Mouse (Mus musculus): ENCODE results near the gene 9030025P20Rik.
A peak's percentile ranks its signal among the peaks of the same experiment; 100 is the strongest.
"Not testable (repeated sequence)": the region's sequence is repeated elsewhere in the genome, so short reads cannot be mapped to it uniquely, and the experiment has no call there.

The 9030025P20Rik gene

GRCm38 (mm10) chr17:14990116-14990702 lies 11.9 kb downstream of the 9030025P20Rik start:
- peak in 1 of 2 experiments; percentile 0 for DNase-seq (ENCODE audit: low spot score in 2 of 2)

- DNase-seq (ENCODE audit: low spot score in 2 of 2) = not testable (repeated sequence)
Measured at GRCm38 (mm10) chr17:14992522-14993138, 14.4 kb downstream of the 9030025P20Rik start.

GRCm38 (mm10) chr17:14993139-14993832 lies 15.0 kb downstream of the 9030025P20Rik start:
- not testable (repeated sequence) for DNase-seq (ENCODE audit: low spot score in 2 of 2)

DNA sequence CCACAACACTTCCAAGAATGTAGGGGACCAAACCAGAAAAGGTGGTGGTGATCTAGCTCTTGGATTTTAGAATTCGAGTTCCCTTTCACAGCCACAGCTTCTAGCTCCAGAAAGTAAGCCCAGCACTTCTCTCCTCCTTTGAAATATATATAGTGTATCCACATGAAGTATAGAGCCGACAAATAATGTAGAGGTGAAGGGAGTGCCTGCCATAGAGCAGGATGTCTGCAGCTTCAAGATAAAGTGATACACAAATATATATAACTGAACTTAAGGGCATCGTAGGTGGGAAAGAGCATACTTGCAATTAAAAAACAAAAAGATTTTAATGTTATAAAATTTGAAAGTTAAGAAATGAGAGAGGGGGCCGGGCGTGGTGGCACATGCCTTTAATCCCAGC lies 15.9 kb downstream of the 9030025P20Rik start:
- not testable (repeated sequence) for DNase-seq (ENCODE audit: low spot score in 2 of 2)

- not testable (repeated sequence) for DNase-seq (ENCODE audit: low spot score in 2 of 2)
Measured at GRCm38 (mm10) chr17:15000047-15000446, 21.8 kb downstream of the 9030025P20Rik start.

DNA sequence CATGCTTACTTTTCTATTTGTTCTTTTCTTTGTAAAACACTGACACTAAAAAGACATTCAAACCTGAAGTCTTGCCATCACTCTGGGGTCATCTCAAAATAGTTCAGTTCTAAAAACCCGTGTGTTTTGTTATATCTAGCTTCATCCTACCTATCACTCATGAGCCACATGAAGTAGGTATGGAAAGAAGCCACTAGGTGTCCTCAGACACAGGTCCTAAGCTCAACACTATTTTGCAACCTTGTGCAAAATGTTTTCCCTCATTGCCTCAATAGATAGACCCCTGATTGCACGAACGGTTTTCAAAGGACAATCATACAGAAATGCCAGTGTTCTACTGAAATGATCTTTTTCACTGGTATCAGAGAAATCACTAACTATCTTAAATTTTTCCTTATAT lies 30.8 kb downstream of the 9030025P20Rik start:
- DNase-seq (ENCODE audit: low spot score in 2 of 2) = not testable (repeated sequence)

DNA sequence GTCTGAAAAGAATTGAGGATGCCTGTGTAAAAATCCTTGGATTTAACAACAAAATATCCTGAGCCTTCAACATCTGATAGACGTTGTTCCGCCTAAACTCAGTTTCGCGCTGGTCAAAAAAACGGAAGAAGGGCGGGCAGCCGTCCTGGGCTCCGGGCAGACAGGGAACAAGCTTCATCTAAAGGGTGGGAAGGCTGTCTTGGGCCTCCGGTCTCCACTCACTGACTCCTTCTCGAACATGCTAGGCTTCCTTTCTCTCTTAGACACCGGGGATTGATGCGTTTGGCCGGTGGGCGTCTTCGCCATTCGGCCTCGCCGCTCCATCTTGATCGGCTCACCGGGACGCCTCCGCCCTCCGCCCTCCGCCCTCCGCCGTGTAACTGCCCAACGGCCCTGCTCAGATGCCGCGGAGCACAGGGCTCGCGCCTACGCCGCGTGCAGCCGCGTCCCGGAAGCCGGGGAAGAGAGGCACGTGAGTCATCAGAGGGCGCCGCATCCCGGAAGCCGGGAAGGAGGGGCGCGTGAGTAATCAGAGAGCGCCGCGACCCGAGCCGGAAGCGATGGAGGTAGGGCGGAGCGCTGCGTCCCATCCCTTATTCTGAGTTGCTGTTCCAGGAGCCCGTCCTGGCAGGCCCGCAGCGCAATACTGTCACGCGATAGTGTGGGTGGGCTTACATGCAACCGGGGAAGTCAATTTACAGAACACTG lies 31.6 kb downstream of the 9030025P20Rik start, which contains the start of gene Gm3435:
Gm3435 (plus strand) TSS at position 471 of the 708 bp plus-strand sequence.
- not testable (repeated sequence) for DNase-seq (ENCODE audit: low spot score in 2 of 2)

- not testable (repeated sequence) for DNase-seq (ENCODE audit: low spot score in 2 of 2)
Measured at GRCm38 (mm10) chr17:15021503-15022220, 43.4 kb downstream of the 9030025P20Rik start.

DNA sequence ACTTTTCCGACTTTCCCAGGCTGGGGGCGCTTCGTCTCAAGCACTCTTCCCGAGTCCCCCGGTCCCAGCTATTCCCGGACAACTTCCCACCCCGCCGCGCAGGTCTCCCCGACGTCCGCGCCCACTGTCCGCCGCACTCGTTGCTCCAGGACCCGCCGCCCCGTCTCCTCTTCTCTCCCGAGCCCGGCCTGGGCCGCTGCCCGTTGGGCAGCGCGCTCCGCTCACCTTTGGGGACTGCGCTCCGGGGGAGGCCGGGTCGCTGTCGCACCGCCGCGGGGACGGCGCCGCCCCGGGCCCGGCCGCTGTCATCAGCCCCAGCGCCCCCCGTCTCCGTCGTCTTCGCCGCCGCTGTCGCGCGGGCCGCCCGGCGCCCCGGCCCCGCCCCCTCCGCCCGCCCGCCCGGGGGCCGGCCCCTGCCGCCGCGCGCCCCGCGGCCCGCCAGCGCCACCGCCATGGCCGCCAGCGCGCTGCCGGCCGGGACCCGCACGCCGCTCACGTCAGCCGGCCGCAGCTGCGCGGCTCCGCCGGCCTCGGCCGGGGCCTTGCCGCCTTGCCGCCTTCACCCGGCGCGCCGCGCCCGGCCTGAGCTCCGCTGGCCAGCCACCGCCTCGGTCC lies 45.7 kb downstream of the 9030025P20Rik start:
- not testable (repeated sequence) for DNase-seq (ENCODE audit: low spot score in 2 of 2)

DNA sequence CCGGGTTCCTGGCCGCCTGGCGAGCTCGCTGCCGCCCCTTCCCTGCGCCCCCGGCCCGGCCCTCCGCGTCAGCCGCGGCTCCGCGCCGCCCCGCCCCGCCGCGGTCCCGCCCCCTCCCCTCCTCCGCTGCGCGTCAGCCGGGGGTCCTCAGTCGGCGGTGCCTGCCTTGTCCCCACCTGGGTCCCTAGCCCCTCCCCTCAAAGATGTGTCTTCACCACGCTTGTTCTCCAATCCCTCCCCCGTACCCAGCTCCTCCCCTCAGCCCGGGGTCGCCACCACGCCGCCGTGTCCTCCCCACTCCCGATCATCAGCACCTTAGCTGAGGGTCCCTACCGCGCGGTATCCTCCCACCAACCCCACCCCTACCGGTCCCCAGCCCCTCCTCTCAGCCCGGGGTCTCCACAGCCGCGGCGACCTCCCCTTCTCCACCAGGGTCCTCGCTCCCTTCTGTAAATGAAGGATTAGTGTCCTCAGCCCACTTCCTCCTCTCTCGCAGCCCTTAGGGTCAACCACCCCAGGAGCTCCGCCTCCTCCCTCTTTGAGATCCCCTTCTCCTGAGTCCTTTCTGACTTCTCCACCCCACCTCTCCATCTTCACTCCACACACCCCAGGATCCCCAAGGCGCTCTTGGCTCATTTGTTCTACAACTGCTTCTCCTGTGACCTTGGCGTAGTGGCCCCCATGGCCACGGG lies 46.4 kb downstream of the 9030025P20Rik start:
- DNase-seq (ENCODE audit: low spot score in 2 of 2) = not testable (repeated sequence)

GRCm38 (mm10) chr17:15025513-15025912 lies 47.2 kb downstream of the 9030025P20Rik start:
- DNase-seq (ENCODE audit: low spot score in 2 of 2) = not testable (repeated sequence)

DNA sequence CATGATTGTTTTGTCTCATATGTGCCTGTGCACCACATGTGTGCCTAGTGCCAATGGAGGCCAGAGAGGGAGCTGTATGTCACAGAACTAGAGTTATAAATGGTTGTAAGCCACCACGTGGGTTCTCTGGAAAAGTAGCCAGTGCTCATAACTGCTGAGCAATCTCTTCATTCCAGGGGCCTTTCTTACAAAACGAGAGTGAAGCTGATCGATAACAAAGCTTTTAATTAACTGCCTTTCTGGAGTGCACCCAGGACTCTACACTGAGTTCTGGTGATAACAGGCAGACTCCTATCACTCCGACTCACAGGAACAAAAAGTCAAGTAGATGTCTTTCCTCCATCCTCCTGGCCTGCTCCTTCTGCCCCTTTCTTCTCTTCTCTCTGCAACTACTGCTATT lies 53.1 kb downstream of the 9030025P20Rik start:
- DNase-seq (ENCODE audit: low spot score in 2 of 2) = not testable (repeated sequence)

DNA sequence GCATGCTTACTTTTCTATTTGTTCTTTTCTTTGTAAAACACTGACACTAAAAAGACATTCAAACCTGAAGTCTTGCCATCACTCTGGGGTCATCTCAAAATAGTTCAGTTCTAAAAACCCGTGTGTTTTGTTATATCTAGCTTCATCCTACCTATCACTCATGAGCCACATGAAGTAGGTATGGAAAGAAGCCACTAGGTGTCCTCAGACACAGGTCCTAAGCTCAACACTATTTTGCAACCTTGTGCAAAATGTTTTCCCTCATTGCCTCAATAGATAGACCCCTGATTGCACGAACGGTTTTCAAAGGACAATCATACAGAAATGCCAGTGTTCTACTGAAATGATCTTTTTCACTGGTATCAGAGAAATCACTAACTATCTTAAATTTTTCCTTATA lies 62.2 kb downstream of the 9030025P20Rik start:
- DNase-seq (ENCODE audit: low spot score in 2 of 2) = not testable (repeated sequence)
